Mouse (Mus musculus) neural tube, embryonic 14.5 days (tissue): Measurements from ENCODE around the gene Nhej1. TPM values are rescaled to one million over a fixed set of nuclear protein-coding genes. Genes with fewer than 3 reads are reported as not detected.

ENCODE experiments used
- ATAC-seq: fragments of 200-750 bp; cut with Nextera tagmentation; 2 replicates; pipeline ENCODE4 v1.8.0; 2017; ENCODE audit warnings: low read depth, mild to moderate bottlenecking, moderate TSS enrichment, moderate library complexity
- H3K27ac ChIP-seq: fragments of 300-500 bp; sonication (generic); 2 replicates; pipeline ENCODE4 v1.5.1; 2014; ENCODE audit warnings: low read depth, mild to moderate bottlenecking, control low read depth, low read length, moderate library complexity, mixed read lengths
- H3K27me3 ChIP-seq: fragments of 300-500 bp; sonication (generic); 2 replicates; pipeline ENCODE4 v1.6.1; 2014; ENCODE audit warnings: low read length; ENCODE audit not compliant: control insufficient read depth, insufficient read depth
- H3K36me3 ChIP-seq: fragments of 300-500 bp; sonication (generic); 2 replicates; pipeline ENCODE4 v1.6.1; 2014; ENCODE audit warnings: low read length, mixed read lengths; ENCODE audit not compliant: control insufficient read depth, insufficient read depth
- H3K4me1 ChIP-seq: fragments of 300-500 bp; sonication (generic); 2 replicates; pipeline ENCODE4 v1.6.1; 2014; ENCODE audit warnings: low read length; ENCODE audit not compliant: control insufficient read depth, insufficient read depth
- H3K4me2 ChIP-seq: fragments of 300-500 bp; sonication (generic); 2 replicates; pipeline ENCODE4 v1.6.1; 2014; ENCODE audit warnings: mild to moderate bottlenecking, low read depth, low read length, control low read depth
- H3K4me3 ChIP-seq: fragments of 300-500 bp; sonication (generic); 2 replicates; pipeline ENCODE4 v1.5.1; 2014; ENCODE audit warnings: low read depth, low read length, control low read depth, mixed read lengths
- H3K9ac ChIP-seq: fragments of 300-500 bp; sonication (generic); replicated peaks from 2 replicates; pipeline ENCODE4 v1.6.1; 2014; ENCODE audit warnings: low read depth, mild to moderate bottlenecking, control low read depth, low read length, mixed read lengths
- H3K9me3 ChIP-seq: fragments of 300-500 bp; sonication (generic); 2 replicates; pipeline ENCODE4 v1.6.1; 2016; ENCODE audit warnings: low read length; ENCODE audit not compliant: control insufficient read depth
- WGBS: fragments of 180-500 bp; shearing (Covaris S2); extraction: QIAGEN DNeasy Blood & Tissue Kit; methylation state at CpG from one replicate; pipeline ENCODE4 v1.1.7; 2014; 5-methylcytosine and 5-hydroxymethylcytosine counted together
- polyA plus RNA-seq: library from polyadenylated mRNA; unstranded; fragments of >200 nt; fragmentation: Nextera tagmentation; extraction: Ambion mirVana; gene quantifications from 2 replicates; pipeline ENCODE4 v1.2.1, GENCODE M21; 2014

The Nhej1 gene
- polyA plus RNA-seq, 1 experiment from 2014 or later, result 6.1 TPM

GRCm38 (mm10) chr1:75147411-75148135 lies 22.6 kb upstream of the Nhej1 start:
- Histone ChIP-seq H3K9ac (no peak overlapping the region), H3K4me2 (no peak overlapping the region), H3K36me3 (peaks cover 27% of the 10 kb centered on the region), H3K4me1 (peaks cover 8% of the 10 kb centered on the region), H3K4me3 (no peak overlapping the region), H3K27me3 (no peaks in the 10 kb centered on the region; the same call in 1 of the 2 replicates), H3K27ac (no peak overlapping the region), H3K9me3 (no peaks in the 10 kb centered on the region)
- 90% methylated on average over 7 of the region's 7 CpGs for WGBS
- ATAC-seq, result no peak

DNA sequence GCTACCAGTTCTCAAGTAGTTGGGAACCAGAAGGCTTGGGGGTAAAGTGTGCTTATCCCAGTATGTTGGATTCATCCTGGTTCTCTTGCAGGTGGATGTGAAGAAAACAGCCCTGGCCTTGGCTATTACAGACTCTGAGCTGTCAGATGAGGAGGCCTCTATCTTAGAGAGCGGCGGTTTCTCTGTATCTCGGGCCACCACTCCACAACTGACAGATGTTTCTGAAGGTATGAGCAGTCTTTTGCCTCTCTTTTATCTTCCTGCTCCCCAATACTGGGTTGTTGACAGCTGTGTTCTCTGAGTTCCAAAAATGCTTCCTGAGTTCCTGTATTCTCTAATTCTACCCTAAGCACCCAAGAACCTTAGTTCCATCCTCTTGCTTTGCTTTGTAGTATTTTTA lies 20.6 kb upstream of the Nhej1 start:
- no peaks in the 10 kb centered on the region; the same call in 1 of the 2 replicates for H3K27me3 ChIP-seq
- no peak overlapping the region for H3K4me2 ChIP-seq
- no peaks in the 10 kb centered on the region for H3K9me3 ChIP-seq
- H3K4me1 ChIP-seq, result peaks cover 14% of the 10 kb centered on the region
- ATAC-seq, result no peak
- H3K27ac ChIP-seq, result no peak overlapping the region
- no peak overlapping the region for H3K9ac ChIP-seq
- H3K4me3 ChIP-seq, result no peak overlapping the region
- 97% methylated on average over 3 of the region's 3 CpGs for WGBS
- peaks cover 27% of the 10 kb centered on the region for H3K36me3 ChIP-seq

- H3K9ac ChIP-seq, result peak within 1 kb of the TSS; percentile 93
- peaks cover 17% of the 10 kb centered on the region for H3K4me1 ChIP-seq
- no peaks in the 10 kb centered on the region; the same call in 1 of the 2 replicates for H3K27me3 ChIP-seq
- peak; percentile 87 for ATAC-seq
- peak within 1 kb of the TSS; percentile 97 for H3K4me2 ChIP-seq
- under 1% methylated on average over 78 of the region's 91 CpGs for WGBS
- peak within 1 kb of the TSS; percentile 91 for H3K4me3 ChIP-seq
- no peaks in the 10 kb centered on the region for H3K9me3 ChIP-seq
- peak within 1 kb of the TSS; percentile 98 for H3K27ac ChIP-seq
- H3K36me3 ChIP-seq, result peaks cover 36% of the 10 kb centered on the region
Measured at GRCm38 (mm10) chr1:75142301-75143261, 17.6 kb upstream of the Nhej1 start, which contains the start of the genes Cnppd1 and Retreg2. Cnppd1 (minus strand) TSS chr1:75142711. Retreg2 (plus strand) TSS chr1:75142778.

DNA sequence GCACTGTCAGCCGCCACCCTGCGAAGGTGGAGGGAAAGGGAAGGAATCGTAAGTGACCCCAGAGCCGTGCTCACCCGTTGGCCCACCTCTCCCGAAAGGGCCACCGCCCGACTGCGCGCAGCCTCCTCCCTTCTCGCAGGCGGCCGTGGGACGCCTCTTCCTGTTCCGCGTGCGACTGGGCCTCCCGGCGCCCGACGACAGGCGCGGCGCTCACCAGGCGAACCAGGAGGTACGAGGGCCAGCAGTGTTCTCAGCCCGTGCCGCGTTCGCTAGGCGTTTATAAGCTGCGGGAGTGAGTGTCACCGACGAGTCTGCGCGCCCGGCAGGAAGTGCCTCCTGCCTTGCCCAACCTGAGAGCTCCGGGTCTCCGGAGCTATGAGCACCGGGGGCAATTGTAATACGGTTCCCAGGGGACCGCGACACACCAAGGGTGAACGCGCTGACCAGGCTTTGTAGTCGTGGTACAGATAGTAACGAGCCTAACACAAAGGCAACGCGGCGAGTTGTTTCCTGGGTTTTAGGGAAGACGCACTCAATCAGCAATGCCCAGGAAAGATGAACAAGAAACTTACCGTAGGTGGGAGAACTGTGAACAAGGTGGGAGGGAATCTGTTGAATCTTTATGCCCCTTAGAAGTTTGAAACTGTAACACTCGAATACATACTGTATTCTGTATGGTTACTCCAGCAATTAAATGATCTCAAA lies 16.6 kb upstream of the Nhej1 start:
- ATAC-seq, result peak; percentile 25; the same call in 1 of the 2 replicates
- no peaks in the 10 kb centered on the region; the same call in 1 of the 2 replicates for H3K27me3 ChIP-seq
- peaks cover 34% of the 10 kb centered on the region for H3K36me3 ChIP-seq
- peaks cover 17% of the 10 kb centered on the region for H3K4me1 ChIP-seq
- peak overlapping the region; percentile 98 for H3K27ac ChIP-seq
- H3K9ac ChIP-seq, result peak overlapping the region; percentile 93
- WGBS, result under 1% methylated on average over 51 of the region's 53 CpGs
- H3K4me3 ChIP-seq, result peak overlapping the region; percentile 91
- peak overlapping the region; percentile 97 for H3K4me2 ChIP-seq
- H3K9me3 ChIP-seq, result no peaks in the 10 kb centered on the region

DNA sequence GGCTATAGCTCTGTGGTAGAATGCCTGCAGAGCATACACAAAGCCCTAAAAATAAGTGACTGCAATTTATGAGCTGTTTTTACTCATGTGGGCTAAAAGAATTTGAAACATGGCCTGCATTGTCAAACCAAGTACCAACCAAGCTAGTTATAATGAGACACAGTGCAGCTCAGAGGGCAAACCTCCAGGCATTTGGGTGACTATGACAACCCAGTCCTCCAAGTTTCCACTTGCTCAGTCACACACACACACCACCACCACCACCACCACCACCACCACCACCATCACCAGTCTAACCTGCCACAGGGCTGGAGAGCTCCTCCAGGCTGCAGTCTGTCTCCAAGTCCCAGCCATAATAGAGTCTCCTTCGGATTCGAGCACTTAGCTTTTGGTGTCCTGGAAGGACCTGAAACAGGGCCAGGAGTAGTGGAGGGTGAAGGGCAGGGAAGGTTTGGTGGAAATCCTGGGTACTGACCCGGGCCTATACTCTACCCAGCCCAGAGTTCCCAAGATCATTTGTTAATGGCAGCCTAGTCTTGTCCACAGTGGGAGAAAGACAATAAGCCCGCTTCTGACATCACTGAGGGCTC lies 15.7 kb upstream of the Nhej1 start:
- Histone ChIP-seq H3K27ac (peak overlapping the region; percentile 98; the same call in 1 of the 2 replicates), H3K36me3 (peaks cover 26% of the 10 kb centered on the region), H3K9me3 (no peaks in the 10 kb centered on the region), H3K4me3 (peak overlapping the region; percentile 91), H3K4me2 (peak overlapping the region; percentile 97), H3K9ac (peak overlapping the region; percentile 93), H3K4me1 (peaks cover 17% of the 10 kb centered on the region), H3K27me3 (no peaks in the 10 kb centered on the region; the same call in 1 of the 2 replicates)
- 50% methylated on average over 4 of the region's 4 CpGs for WGBS
- no peak for ATAC-seq

DNA sequence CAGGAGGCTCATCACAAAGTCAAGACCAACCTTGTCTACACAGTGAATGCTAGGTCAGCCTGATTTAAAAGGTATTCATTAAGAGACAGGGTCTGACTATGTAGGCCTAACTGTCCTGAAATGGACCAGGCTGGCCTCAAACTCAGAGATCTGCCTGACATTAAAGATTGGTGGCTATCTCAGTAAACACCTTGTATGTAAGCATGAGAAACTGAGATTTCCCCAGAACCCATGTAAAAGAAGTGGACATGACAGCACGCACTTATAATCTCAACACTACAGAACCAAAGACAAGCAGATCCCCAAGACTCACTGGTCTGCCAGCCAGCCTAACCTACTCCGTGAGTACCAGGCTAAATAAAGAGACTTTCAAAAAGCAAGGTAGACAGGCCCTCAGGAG lies 13.4 kb upstream of the Nhej1 start:
- Histone ChIP-seq H3K4me3 (no peak overlapping the region), H3K9ac (no peak overlapping the region), H3K27me3 (no peaks in the 10 kb centered on the region; the same call in 1 of the 2 replicates), H3K9me3 (no peaks in the 10 kb centered on the region), H3K27ac (no peak overlapping the region), H3K4me2 (no peak overlapping the region), H3K4me1 (peaks cover 10% of the 10 kb centered on the region), H3K36me3 (peaks cover 24% of the 10 kb centered on the region)
- 95% methylated on average over 2 of the region's 2 CpGs for WGBS
- no peak for ATAC-seq

- Histone ChIP-seq H3K4me1 (peaks cover 10% of the 10 kb centered on the region), H3K27me3 (no peaks in the 10 kb centered on the region), H3K27ac (no peak overlapping the region), H3K36me3 (peaks cover 24% of the 10 kb centered on the region), H3K4me2 (no peak overlapping the region), H3K9me3 (no peaks in the 10 kb centered on the region), H3K9ac (no peak overlapping the region), H3K4me3 (no peak overlapping the region)
- 74% methylated on average over 3 of the region's 3 CpGs for WGBS
- ATAC-seq, result no peak
Measured at GRCm38 (mm10) chr1:75136730-75137129, 11.7 kb upstream of the Nhej1 start.

DNA sequence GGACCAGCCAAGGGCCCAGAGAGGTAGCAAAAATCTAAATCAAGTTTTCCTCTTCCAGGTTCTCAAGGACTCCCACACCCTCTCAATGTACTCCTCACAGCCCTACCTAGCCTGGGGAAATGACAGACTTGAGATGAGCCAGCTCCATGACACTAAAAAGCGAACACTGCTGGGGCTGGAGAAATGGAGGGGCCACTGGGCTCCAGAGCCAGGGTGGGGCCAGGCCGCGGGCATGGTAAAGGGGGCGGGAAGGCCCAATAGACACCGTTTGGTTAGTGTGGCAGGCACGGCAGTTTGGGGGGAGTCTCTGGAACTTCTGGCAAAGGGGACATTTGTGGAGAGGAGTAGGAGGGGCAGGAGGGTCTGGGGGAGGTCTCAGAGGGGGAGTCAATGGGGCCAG lies 11.3 kb upstream of the Nhej1 start:
- H3K36me3 ChIP-seq, result peaks cover 24% of the 10 kb centered on the region
- no peak overlapping the region for H3K27ac ChIP-seq
- WGBS, result 95% methylated on average over 6 of the region's 6 CpGs
- H3K9ac ChIP-seq, result no peak overlapping the region
- ATAC-seq, result no peak
- no peak overlapping the region for H3K4me3 ChIP-seq
- no peaks in the 10 kb centered on the region for H3K9me3 ChIP-seq
- no peaks in the 10 kb centered on the region for H3K27me3 ChIP-seq
- H3K4me2 ChIP-seq, result no peak overlapping the region
- H3K4me1 ChIP-seq, result peaks cover 10% of the 10 kb centered on the region
